Mouse (Mus musculus) A20 (cell line): Measurements from ENCODE around the gene Foxp1.

Experiments used
- DNase-seq: peaks from one replicate; pipeline ENCODE4 v3.0.0-alpha.2; 2011; ENCODE audit warnings: low read depth, low spot score

Gene Foxp1

DNA sequence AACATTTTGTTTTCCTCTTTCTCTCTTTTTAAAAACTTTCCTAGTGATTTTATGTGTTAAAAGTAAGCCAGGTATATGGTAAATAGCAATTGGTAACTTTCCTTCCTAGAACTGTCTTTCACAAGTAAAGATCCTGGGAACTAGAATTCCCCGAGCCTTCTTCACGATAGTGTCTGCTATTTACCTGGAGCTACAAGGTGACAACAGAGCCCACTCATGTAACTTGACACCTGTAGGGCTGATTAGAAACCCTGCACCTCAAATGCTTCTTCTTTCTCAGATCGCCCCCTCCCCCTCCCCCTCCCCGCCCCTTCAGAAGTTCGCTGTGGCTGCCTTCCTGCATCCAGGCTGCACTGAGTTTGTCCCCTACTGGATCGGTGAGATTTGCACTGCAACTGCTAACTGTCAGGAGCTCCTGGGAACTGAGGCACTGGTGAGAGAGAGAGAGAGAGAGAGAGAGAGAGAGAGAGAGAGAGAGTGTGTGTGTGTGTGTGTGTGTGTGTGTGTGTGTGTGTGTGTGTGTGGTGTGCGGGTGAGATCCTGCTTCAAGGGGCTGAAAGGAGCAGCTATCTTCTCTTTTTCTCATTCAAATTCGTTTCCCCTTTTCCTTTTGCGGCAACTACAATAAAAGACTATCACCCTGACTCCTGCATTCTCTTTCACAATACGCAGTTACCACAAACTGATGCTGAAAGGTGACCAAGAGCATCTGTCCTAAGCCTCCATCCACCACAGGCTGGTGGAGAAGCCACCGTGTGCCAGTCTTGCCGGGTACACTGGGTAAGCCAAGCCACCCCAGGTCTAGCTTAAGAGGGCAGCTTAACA lies 259.2 kb downstream of the Foxp1 start:
- peak; percentile 62 for DNase-seq

DNA sequence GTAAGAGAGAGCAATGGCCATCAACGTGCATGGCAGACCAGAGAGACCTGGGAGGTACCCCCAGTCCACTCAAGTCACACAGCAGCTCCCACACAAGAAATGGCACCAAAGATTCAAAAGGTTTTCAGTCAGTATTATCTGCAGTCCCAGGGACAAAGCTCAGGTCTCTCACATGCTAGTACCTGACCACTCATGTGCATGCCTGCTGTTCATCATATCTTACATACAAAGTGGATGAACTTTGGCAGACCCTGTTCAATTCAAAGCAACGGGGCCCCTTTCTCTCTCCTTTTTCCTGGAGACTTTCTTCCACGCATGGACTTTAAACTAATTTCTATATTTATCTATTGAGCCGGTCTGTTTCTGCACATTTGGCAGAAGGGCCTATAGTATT lies 260.8 kb downstream of the Foxp1 start:
- DNase-seq: no peak

DNA sequence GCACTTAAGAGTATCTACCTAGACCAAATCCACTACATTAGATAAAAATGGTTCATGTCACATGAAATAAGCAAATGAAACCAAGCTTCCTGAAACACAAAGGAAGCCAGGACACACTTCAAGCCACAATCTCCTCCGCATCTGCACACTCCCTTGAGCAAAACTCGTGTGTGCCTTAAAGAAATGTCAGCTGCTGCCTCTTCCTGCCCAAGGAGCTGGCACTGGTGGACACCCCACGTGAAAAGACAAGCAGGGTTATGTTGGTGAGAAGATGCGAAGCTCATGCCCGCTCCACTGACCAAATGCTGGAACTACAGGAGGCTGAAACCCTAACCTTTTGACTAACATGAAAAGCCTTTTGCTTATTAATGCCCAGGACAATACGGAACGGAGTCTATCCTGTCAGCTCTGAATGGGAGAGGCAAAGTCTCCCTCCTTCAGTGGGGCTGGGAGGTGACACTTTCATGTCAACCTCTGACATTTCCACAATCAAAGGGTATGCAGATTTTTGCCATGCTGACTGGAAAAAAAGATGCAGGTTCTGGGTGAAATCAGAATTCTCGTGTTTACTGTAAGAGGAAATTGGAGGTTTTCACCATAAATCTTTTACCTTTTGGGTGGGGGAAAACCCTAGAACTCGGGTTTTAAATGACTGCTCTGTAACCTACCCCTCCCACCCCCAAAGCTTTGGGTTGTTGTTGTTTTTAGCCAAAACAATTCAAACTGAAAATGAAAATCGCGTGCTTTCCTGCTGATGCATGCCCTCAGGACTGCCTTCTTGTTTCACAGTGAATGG lies 261.4 kb downstream of the Foxp1 start:
- DNase-seq: peak; percentile 83

DNA sequence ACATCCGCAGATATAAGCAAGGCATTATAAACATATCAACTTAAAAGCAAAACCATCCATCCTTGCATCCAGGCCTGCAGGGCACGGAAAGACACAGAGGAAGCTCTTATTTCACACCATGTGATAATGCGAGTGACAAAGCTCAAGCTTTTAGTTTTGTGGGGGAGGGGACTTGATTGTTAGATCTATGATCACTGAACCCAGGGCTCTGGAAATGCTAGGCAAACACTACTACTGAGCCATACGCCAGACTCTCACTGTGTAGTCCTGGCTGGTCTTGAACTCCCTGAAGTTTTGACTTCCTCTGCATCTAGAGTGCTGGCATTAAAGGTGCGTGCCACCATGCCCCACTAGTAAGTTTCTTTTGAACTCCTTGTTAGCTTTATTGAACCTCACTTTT lies 264.2 kb downstream of the Foxp1 start:
- DNase-seq: no peak

DNA sequence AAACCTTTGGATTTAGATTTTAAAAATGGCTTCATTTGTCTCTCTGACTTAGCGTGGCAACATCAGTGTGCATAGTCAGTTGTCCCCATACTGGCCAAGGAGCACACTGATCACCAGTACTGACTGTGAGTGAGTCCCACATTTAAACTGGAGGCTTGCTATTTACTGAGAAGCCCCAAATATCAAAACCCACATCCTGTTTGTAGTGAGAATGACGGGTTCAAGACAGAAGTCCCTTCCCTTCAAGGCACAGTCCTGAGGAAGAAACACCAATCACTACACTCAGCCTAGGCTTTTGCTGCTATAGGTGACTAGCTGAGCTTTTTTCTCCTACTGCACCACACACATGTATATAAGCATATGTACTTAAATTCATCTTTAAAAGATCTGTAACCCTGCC lies 264.8 kb downstream of the Foxp1 start:
- DNase-seq: peak; percentile 19

DNA sequence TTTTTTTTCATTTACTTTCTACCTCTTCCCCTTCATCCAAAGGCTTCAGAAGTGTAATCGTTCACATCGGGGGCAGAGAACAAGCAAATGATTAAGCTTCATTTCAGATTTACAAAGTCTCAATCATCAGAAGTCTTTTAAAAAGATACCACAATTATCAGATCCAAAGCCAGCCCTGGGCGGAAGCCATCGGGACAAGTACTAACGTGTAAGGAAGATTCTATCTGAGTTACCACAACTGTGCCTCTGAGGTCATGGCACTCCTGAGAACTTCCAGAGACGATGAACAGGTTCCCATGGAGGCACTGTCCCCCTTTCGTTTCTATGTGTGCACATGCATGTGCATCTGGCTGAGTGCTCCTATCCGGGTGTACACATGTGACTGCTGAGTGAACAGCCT lies 269.2 kb downstream of the Foxp1 start:
- DNase-seq: no peak

DNA sequence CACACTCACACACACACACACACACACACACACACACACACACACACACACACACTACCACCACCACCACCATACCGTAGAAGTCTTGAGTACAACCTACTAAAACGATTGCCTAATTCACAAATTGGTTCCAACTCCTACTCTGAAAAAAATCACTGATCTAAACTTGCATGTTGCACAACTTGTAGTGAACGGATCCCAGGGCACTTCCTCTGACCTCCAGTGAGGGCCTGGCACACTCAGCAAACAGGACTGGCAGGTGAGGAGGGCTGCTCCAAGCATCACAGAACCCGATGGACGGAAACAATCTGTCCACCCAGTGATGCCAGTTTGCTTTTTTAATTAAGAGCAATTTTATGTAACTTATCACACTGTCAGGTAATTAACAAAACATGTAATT lies 269.7 kb downstream of the Foxp1 start:
- DNase-seq: no peak

DNA sequence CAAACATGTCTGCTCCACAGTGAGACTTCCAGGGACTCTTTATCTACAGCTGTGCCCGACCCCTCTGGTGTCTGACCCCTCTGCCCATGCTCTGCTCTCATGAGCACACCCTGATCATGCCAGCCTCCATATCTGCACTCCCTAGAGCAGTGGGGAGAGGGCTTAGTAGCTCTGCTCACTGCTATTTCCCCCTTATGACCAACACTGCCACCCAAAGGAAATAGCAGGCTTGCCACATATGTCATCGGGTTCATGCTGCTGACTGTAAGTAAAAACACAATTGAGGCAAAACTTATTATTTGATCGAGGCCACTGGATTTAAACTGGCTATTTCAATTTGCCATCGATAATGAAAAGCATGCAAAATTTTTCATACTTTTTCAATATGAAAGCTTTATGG lies 270.6 kb downstream of the Foxp1 start:
- DNase-seq: peak; percentile 35

DNA sequence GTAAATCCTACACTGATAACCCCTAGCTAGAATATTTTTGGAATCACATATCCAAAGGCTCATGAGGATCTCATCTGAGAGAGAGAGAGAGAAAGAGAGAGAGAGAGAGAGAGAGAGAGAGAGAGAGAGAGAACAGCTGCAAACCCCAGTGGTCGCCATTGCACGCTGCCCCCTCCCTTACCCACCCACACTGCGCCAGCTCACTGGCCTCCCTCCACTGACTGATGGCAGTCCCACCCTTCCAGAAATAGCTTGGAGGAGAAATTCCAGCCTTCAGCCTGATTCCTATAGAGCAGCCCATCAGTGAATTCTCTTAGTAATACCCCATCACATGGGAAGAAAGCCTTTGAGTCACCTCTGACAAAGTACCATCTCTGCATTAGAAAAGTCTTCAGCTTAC lies 271.3 kb downstream of the Foxp1 start:
- DNase-seq: no peak

DNA sequence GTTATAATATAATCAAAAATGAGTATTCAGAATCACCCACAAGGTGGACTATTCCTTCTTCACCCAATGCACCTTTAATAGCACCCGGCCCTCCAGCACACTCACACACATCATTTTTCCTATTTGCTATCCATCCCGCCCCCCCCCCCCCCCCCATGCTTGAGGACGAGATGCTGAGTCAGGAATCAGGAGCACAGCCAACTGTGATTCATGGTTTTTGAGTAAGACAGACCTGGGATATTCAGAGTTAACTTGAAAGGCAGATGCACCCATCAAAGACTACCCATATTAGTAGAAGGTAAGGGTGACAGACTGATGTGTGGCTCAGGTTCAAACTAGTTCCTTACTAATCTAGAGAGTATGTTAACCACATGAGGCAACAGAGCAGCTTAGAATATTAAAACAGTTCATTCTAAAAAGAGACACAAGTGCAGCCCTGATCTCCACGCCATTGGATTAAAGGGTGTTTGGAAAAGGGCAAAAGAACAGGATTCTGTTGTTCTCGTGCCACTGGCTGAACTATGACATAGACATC lies 273.0 kb downstream of the Foxp1 start:
- DNase-seq: no peak

DNA sequence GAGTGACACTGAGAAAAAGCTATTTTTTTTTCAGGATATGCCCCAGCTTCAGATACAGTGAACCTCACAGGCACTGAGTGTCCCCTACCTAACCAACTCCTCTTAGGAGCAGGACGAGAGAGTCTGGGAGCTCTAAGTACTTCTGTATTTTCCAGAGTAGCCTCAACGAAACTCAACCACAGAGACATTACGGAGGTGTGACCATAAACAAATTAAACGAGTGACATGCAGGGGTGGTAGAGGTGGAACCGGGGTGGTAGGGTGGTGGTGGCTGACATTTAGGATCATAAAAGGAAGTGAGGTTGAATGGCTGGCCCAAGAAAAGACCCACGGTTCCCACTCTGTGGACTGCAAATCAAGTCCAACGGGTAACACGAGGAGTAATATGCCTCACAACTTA lies 274.1 kb downstream of the Foxp1 start:
- no peak for DNase-seq

DNA sequence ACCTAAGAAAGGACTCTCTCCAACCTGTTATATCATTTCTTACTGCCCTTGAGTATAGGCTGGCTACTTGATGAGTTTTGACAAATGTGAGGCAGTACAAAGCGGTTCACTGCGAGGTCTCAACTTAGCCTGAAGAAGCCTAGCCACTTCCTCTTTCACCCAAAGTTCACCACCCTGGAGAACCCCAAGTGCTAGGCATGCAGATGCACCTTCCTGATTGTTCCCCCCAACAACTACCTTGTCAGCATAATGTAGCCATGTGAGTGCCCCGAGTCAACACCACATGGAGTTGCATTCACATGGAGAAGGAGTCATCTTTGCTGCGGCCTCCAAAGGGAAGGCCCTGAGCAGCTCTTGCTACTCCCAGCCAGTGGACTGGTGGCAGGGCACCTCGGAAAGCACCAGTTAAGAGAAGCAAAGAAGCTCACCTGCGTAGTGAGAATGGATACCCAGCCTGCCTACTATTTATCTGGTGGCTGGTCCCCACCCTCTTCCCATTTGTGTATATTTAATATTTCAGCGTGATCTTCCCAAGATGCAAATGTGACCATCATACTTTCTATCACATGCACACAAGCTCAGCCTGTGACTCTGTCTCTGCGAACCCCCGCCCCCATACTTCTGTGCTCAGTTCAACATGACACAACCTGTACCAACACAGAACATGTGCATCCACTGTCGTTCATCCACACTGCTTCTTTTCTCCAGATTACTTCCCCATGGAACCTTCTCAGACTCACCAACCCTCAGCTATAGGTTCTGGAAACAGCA lies 280.7 kb downstream of the Foxp1 start:
- DNase-seq: peak; percentile 88

DNA sequence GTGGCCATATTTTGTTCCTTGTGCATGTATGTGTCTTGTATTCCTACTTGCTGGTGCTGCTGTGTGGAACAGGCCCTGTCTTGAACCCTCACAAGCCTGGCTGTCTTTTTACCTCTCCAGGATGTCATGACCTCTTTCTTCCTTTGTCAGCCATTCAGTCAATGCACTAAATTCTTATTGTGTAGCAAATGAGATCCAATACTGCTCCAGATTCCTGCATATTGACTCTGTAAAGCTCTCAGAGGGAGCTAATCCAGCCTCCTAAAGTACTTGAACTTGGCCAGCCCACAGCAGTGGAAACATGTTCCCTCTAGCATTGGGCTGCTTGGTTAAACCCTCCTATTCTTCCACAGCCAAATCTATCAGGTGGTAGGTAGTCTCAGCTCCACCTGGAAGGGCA lies 281.8 kb downstream of the Foxp1 start:
- no peak for DNase-seq

DNA sequence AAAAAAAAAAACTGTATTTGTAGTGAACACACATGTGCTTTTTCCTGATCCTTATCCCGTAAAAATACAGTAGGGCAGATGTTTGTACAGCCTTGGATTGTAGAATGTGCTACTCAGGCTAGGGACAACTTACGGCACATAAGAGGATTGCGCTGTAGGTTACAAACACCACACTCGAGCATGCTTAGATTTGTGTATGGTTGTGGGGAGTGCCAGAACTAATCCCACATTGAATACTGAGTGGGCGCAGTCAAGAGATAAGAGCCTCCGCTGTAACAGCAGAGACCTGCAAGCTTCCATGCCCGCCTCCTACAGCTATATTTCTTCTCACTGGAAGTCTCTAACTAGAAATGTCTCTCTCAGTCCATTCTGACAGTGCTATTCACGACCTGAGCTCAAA lies 286.9 kb downstream of the Foxp1 start:
- no peak for DNase-seq

DNA sequence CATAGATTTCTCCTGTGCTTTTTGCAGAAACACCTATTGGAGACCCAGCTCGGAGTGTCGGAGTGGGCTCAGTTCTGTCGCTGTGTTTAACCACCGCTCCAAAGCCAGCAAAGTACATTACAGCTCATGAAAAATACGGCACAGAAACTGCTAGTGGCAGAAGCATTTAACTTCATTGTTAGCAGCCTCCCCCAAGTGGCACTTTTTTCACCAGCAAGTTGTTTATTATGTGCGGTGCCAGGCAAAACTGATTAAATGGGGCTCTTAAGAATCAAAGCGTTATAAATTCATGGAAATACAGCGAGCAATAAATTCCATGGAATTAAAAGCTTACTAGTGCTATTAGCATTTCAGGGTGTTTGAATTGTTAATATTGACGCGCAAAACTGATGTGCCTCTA lies 289.1 kb downstream of the Foxp1 start:
- DNase-seq: no peak

DNA sequence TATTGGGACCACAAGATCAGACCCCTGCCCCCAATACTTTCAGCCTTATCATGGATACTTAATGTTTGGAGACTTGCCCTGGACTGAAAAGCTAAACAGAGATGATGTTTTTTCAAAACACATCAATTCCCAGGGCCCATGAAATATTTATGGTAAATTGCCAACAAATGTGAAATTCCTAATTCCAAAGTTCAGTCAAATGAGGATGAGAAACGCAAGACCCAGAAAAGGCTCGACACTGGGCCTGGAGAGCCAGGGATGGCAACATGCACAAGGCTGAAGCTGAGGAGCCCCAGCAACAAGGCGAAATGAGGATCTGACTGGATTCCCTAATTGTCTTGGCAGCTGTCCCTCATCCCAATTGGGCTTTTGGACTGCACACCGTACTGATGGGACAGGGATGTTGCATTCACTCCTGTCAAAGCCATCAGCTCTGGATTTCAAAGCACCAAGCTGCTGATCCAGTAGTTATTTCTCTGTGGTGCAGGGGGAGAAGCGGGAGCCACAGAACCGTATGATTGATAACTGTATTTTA lies 294.1 kb downstream of the Foxp1 start:
- DNase-seq: no peak

DNA sequence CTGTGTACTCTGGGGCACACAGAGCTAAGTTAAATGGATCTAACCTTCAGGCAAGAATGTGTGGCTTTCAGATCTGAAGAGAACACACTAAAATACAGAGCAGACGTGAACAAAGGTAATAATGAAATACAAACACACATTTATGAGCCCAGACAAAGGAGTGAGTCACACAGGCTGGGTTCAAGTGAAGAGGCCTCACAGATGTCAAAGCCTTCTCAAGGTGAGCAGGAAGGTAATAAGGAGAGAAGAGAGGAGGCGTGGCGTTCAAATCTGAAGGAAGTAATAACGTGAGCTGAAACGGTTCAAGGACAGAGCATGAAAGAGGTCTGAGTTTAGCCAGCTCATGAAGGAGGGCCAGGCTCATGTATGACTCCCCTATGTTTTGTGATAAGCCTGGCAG lies 301.4 kb downstream of the Foxp1 start:
- DNase-seq: no peak

DNA sequence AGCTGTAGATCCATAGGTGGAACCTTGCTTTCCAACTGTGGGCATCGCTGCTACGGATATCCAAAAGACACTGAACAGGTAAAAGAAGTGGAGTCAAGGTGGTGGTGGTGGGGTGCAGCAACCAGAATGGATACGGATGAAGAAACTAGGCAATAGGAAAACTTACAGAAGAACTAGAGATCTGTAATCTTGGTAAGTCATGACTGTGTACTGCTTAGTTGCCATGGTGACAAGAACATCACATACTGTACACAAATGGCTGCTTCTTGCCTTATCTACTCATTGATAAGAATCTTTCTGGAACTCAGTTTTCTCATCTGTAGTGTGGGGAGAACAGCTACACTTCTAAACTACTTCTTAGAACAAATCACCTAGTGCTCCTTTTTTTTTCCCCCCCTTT lies 302.0 kb downstream of the Foxp1 start:
- DNase-seq: no peak

DNA sequence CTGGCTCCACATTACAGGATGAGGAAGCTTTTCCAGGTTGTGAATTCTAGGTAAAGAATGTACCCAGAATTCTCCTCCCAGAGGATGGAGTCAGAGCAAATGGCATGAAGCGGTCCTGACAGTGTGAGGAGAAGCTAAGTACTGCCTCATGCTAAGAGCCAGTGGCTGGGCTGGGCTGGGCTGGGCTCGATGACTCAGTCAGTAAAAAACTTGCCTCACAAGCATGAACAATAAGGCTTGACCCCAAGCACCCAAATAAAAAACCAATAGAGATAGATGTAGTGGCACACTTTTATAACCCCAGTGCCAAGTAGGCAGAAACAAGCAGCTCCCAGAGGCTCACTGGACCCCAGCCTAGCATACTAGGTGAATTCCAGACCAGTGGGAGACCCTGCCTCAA lies 304.7 kb downstream of the Foxp1 start:
- DNase-seq: no peak

DNA sequence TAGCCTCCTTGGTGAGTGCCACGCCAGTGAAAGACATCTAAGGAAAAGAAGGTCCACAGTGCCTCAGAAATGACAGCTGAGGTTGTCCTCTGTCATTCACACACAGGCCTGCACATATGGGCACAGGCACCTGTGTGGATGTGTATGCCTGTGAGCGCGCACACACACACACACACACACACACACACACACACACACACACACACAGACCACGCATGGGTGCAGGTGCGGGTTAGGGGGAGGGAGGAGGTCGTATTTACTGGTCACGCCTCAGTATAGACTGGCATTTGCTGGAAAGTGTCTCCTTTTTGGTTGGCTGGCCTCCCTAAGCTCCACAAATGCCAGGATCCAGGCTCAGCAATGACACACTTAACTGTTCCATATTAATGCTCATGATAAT lies 305.4 kb downstream of the Foxp1 start:
- no peak for DNase-seq

DNA sequence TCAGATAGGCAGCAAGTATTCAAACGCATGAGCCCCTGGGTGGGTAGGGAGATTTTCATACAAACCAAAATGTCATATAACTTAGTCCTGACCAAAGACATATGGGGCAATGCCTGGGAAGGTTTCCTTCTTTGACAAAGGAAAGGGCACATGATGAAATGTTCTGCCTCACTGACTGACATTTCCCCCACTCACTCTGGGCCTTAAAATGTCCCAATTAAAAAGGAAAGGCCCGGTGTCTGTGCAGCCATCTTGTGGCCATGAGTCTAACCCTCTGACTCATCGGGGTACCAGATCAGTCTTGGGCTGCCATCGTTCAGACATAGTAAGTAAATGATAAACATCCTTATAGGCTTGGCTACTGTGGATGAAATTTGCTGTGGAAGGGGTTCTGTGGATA lies 310.1 kb downstream of the Foxp1 start:
- no peak for DNase-seq
